Mouse (Mus musculus) kidney, adult 2 months (tissue): Measurements from ENCODE around the gene Srgap2.

ENCODE experiments used
- CTCF ChIP-seq: fragments of 200-500 bp; conservative IDR thresholded peaks from 2 replicates; pipeline ENCODE4 v1.5.1; 2011; ENCODE audit warnings: low read depth, mild to moderate bottlenecking, control low read depth, low read length, moderate library complexity, mixed read lengths; ENCODE audit not compliant: insufficient read depth, insufficient read length
- POLR2A ChIP-seq: fragments of 200-500 bp; IDR thresholded peaks from one replicate; pipeline ENCODE4 v1.6.1; 2011; ENCODE audit warnings: low read depth, low read length, control low read depth

- TF ChIP-seq CTCF (peak; percentile 67), POLR2A (no peak)
These were observed 280.4 kb downstream of the Srgap2 start for GRCm38 (mm10) chr1:131246433-131247395.
